Mouse (Mus musculus) ovary, postnatal 14 days (tissue): Measurements from ENCODE around the gene Kcnj13.
A peak's percentile ranks its signal among the peaks of the same experiment; 100 is the strongest.

Experiments
- DNase-seq: peaks from one replicate; pipeline ENCODE4 v3.0.0; 2022; ENCODE audit warnings: low spot score

The Kcnj13 gene

GRCm38 (mm10) chr1:87394594-87394993 lies at the start of gene Kcnj13:
Gene Kcnj13 (minus strand): TSS chr1:87394729.
- DNase-seq: no peak

GRCm38 (mm10) chr1:87436583-87436982 lies 42.1 kb upstream of the Kcnj13 start:
- DNase-seq: no peak

DNA sequence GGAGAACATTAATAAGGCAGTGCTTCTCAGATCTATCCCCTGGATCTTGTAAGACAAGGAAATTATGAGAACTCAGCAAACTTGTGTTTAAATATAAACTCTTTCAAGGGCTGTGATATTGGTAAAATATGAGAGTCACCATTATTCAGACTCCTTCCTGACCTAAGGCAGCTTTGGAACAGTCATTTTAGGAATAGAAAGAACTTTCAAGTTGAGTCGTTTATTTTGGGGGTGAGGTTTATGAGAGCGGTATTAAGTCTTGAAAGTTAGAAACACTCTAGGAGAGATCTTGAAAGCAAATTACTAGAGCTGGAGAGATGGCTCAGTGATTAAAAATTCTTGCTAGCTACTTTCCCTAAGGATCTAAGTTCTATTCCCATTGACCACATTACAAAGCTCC lies 40.6 kb upstream of the Kcnj13 start:
- DNase-seq: no peak

GRCm38 (mm10) chr1:87418733-87419132 lies 24.2 kb upstream of the Kcnj13 start:
- DNase-seq: no peak

GRCm38 (mm10) chr1:87409380-87409779 lies 14.9 kb upstream of the Kcnj13 start:
- no peak for DNase-seq

DNA sequence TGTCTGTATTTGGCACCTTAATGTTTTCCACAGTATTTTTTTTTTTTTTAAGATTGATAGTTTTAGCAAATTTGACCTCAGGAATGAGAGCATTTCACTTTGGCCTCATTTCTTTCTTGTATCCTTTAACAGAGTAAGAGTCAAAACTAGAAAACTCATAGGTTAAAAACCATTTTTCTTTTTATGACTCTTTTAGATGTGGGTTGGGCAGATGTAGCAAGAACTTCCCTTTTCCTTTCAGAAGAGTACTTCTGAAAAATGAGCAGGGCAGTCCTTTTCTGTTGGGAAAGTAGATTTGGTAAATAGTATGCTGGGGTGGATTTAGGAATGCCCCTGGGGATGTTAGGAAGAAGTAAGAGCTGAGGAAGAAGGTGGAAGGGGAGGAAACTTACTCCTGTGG lies 11.5 kb upstream of the Kcnj13 start:
- no peak for DNase-seq

- DNase-seq: no peak
Observed at GRCm38 (mm10) chr1:87404710-87405109, 10.2 kb upstream of the Kcnj13 start.

DNA sequence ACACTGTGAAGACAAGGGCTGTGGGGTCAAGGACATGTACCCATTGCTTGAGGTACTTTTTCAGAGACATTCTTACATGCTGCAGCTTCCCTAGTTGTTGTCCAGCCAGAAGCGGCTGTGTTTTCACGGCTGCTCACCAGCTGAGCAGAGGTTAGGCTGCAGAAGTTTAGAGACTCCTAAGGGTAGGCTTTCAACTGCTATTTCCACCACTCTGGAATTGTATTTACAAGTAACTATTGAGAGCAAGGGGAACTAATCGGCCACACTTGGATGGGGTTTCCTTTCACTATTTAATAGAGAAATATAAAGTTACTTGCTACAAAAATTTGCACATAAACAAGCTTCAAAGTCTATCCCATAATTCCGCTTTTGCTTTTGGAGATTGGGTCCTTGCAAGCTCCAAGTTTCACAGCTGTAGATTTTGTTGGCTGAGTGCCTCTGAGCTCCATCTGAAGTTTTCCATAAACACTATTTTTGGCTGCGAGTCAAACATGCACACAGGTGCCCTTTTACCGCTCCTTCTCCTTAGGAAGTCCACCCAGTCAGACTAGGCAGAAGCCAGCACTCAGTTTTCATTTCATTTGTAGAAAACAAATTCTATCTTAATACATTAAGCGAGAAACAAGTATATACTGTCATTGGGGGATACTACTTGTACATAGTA lies 2.5 kb upstream of the Kcnj13 start:
- peak; percentile 7 for DNase-seq

- no peak for DNase-seq
Observed at GRCm38 (mm10) chr1:87393444-87394195, 909 bp downstream of the Kcnj13 start.

DNA sequence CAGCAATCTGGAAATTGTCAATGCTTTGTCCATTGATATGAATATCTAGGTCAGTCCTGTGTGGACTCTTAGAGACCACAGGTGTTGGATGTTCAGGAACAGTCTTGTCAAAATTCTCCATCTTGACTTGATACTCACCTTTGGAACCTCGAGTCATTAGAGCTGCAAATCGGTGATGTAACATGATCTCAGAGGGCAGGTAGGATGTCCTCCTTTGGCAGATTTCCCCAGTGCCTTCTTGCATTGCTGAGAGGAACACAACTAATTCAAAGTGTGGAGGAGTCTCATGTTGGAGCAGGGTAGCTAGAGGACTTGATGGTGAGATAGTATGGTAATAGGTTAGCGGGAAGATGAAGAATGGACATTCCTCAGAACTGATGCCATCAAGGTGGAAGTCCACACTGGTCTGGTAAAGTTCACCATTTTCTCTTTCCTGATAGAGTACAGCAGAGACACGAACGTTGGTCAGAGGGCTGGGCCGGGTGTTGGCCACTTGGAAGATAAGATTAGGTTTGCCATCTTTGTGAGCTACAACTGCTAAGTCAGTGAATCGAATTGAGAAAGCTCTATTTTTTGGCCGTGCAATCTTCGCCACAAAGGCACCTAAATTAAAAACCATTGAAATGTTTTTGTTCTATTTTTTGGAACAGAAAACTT lies 8.0 kb downstream of the Kcnj13 start:
- no peak for DNase-seq

- no peak for DNase-seq
Observed at GRCm38 (mm10) chr1:87381152-87381551, 13.4 kb downstream of the Kcnj13 start.

- no peak for DNase-seq
Observed at GRCm38 (mm10) chr1:87379919-87380318, 14.6 kb downstream of the Kcnj13 start.

DNA sequence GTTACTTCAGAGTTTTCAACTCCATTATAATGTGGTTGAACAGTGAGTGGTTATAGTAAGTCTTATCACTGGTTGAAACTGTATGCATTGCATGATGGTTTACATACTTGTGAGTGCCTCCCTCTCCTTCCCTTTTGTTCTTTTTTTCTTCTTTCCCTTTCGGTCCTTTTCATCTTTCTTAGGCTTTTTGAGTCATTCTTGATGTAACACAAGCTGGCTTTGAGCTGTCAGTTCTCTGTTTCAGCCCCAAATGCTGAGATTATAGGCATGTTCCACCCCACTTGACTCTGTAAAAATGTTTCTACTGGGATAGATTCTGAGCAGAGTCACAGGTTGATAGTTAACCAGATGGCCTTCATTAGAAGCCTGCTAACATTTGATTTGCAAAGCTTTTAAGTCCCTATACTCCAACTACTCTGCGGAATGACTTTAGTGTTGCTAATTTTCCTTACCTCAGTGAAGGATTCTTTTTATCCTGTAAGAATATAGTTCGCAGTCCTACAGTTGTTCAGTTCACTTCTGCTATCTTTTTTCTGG lies 16.4 kb downstream of the Kcnj13 start:
- no peak for DNase-seq

DNA sequence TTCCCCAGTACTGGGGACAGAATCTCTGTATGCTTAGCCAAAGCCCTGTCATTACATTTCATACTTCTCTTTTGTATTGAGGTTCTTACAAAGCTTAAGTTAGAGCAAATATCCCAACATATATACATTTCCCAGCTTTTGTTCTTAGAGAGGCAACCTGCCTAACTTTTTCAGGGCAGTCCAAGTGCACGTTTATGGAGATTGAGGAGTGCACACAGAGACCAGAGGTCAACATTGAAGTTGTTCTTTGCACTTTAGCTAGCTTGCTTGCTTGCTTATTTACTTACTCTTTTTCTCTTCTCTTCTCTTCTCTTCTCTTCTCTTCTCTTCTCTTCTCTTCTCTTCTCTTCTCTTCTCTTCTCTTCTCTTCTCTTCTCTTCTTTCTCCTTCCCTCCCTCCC lies 34.3 kb downstream of the Kcnj13 start:
- DNase-seq: no peak

GRCm38 (mm10) chr1:87350576-87350975 lies 44.0 kb downstream of the Kcnj13 start:
- no peak for DNase-seq
